Mouse (Mus musculus) olfactory bulb, adult 2 months (tissue): ENCODE data around the gene Afap1l2.

Experiments used
- CTCF ChIP-seq: fragments of 200-500 bp; IDR thresholded peaks from 2 replicates; pipeline ENCODE4 v1.5.1; 2012; ENCODE audit warnings: low read depth, mild to moderate bottlenecking, low read length, moderate library complexity; ENCODE audit not compliant: insufficient read depth
- POLR2A ChIP-seq: fragments of 200-500 bp; IDR thresholded peaks from 2 replicates; pipeline ENCODE4 v1.6.1; 2012; ENCODE audit warnings: mild to moderate bottlenecking, low read depth, low read length, moderate library complexity; ENCODE audit not compliant: insufficient read depth

DNA sequence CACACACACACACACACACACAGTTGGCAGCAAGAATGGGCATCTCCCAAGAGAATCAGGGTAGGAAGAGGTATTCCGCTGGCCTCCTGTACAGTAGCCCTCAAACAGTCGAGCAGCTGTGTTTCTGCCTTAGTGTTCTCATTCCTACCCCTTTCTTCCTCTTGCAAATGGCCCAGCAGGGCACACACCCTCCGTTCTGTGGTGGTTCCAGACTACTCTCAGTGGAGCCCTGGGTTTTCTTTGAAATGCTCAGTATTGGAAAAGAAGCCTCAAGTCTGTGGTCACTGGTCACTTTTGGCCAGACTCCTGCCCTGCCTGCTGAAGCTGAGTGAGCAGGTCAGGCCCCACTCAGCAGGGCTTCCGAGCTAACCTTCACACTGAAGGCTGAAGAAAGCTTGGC, 1.6 kb upstream of the Afap1l2 start:
- TF ChIP-seq POLR2A (no peak), CTCF (no peak)
